Mouse (Mus musculus) duodenum, adult 2 months (tissue): ENCODE measurements around the gene Igsf8. TPM values are rescaled to one million over a fixed set of nuclear protein-coding genes. Genes with fewer than 3 reads are reported as not detected.

ENCODE experiments used
- polyA plus RNA-seq: library from polyadenylated mRNA; depleted of rRNA; stranded (reverse); fragments of >200 nt; gene quantifications from 2 replicates; pipeline ENCODE4 v1.2.3, GENCODE M21; 2012; ENCODE audit warnings: low replicate concordance; rRNA removed

Gene Igsf8
- polyA plus RNA-seq, result 78.0 and 78.8 TPM in 2 replicates

GRCm38 (mm10) chr1:172261477-172262078 is at the start of gene Igsf8:
Igsf8 (plus strand) TSS chr1:172261641.

DNA sequence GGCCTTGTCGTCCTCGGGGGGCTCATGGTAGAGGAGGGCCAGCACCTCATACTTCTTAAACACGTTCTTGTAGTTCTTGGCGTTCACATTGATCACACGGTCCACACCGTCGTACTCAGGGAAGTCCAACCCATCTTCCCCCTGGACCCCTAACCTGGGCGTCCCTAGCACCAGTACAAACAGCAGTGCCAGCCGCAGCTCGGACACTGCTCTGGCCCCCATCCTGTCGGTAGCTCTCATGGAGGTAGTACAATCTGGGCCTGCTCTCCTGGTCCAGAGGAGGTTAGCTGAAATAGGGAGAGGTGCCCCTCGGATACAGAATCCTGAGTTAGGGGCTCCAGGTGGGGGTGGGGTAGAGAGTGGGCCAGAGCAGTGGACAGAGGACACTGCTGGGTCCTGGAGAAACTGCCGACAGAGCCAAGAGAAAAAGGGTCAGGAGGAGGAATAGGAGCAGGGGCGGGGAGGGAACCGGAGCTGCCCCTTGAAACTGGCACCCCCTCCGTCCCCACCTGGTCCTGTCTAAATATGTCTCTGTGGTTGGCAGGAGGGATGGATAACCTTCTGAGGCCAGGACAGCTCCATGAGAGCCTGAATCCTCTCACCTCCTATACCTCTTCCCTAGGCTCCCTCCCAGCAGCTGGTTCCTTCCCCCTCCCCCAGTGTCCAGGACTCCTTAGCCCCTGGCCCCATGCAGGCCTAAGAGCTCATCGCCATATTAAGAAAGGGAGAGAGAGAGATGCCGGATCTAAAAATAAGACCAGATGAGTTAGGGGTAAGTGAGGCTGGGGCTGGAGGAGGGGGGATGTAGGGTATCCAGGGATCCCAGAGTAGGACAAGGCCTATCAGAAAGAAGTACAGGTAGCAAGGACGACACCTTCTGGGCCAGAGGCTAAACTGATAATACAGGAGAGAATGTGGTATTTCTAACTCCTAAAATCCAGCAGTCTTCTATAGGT is 41.7 kb upstream of the Igsf8 start, which contains the start of gene Casq1:
Gene Casq1 (minus strand): TSS at position 418 of the 956 bp plus-strand sequence.

DNA sequence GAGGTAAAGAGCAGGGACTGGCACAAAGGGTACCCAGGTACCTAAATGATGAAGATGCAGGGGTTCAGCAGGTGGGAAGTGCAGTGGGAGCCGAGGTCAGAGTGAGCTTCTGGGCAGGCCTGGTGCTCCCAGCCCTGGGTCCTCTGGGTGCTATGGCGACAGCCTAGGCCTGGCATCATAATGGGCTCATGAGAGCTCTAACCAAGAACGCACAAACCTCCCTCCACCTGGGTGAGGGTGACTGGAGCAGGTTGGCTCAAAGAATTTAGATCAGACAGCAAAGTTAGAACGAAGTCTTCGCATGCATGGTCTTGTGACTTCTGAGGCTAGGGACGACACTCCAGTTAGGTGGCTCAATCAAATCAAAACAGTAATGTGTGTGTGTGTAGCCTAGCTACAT is 3.1 kb upstream of the Igsf8 start, which contains the start of gene Atp1a4:
Gene Atp1a4 (minus strand): TSS at position 101 of the 400 bp plus-strand sequence.

DNA sequence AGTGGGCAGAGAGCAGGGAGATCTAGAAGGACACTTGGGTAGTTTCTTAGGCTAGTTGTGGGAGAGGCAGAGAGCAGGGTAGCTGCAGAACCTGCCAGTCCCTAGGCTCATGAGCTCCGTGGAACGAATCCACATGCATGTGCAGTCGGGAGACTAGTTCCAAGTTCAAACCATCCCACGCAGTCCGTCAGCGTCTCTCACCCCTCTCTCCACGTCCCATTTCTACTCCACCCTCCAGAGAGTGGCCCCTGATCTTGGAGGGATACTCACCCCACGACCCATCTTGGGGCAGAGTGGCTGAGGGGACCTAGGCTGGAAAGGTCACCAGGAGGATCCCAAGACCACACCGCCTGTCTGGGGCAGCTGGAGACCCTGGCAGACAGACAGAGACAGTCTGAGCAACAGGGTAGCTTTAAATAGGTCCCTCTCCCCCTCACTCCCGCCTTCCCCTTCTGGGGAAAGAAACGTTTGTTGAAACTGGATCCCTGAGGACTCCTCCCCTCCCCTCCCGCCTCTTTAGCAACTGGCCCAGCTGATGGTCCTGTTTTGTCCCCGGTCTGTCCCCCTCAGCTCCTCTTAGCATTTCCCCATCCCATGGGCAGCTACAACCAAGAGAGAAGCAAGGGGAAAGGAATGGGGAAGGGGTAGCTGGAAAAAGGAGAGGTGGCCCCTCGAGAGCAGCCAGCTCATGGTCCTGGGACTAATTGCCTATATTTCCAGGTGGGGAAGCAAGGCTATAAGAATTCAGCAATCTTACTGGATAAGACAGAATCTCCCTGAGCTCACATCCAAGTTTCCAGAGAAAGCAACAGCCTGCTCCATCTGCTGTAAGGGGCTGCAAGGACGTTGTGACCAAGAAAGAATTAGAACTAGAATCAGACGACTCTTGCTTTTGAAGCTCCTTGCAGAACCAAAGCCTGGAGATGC is 36.4 kb downstream of the Igsf8 start, which contains the start of gene Atp1a2:
Gene Atp1a2 (minus strand): TSS at position 454 of the 927 bp plus-strand sequence.

DNA sequence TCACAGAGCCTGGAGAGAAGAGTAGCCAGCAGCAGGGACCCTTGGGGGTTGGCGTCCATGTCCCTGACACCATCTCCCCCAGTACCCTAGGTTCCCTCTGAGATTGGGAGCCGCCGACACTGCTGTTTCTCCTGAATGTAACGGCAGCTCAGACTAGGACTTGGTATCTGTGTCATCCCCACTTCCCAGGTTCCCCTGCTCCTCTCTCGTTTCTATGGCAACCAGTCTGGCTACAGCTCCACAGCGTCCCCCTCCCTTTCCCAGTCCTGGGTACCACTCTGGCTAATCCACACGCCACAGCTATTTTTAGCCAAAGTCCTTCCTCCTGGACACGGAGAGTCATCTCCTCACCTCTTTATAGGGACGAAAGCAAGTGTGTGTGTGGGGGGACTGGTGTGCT is 67.7 kb downstream of the Igsf8 start, which contains the start of gene Kcnj9:
Gene Kcnj9 (minus strand): TSS at position 188 of the 400 bp plus-strand sequence.

GRCm38 (mm10) chr1:172340729-172341321 is 79.4 kb downstream of the Igsf8 start, which contains the start of gene Kcnj10:
Kcnj10 (plus strand) TSS chr1:172341210.

Other genes with a start within 250 kb of the Igsf8 start
- gene Vangl2, start 233.2 kb upstream of the Igsf8 start, polyA plus RNA-seq, result 1.4 and 1.9 TPM in 2 replicates
- 0.12 and 0.34 TPM in 2 replicates for gene Nhlh1, start 204.1 kb upstream of the Igsf8 start, polyA plus RNA-seq
- gene Copa, start 179.1 kb upstream of the Igsf8 start, polyA plus RNA-seq, result 23.1 and 31.4 TPM in 2 replicates
- gene Ncstn, start 178.8 kb upstream of the Igsf8 start, polyA plus RNA-seq, result 57.8 and 94.6 TPM in 2 replicates
- 85.1 and 98.8 TPM in 2 replicates for gene Pex19, start 134.9 kb upstream of the Igsf8 start, polyA plus RNA-seq
- 18.4 and 23.4 TPM in 2 replicates for gene Dcaf8, start 113.6 kb upstream of the Igsf8 start, polyA plus RNA-seq
- 7.5 and 11.5 TPM in 2 replicates for gene Pea15a, start 54.8 kb upstream of the Igsf8 start, polyA plus RNA-seq
- gene Casq1, start 41.8 kb upstream of the Igsf8 start, polyA plus RNA-seq, result 0.51 and 0.56 TPM in 2 replicates
- not detected in 2 replicates for gene Atp1a4, start 3.2 kb upstream of the Igsf8 start, polyA plus RNA-seq
- gene Atp1a2, start 36.4 kb downstream of the Igsf8 start, polyA plus RNA-seq, result 4.8 and 5.0 TPM in 2 replicates
- 0.14 and 0.58 TPM in 2 replicates for gene Kcnj9, start 67.7 kb downstream of the Igsf8 start, polyA plus RNA-seq
- gene Kcnj10, start 79.6 kb downstream of the Igsf8 start, polyA plus RNA-seq, result 0.34 and 0.49 TPM in 2 replicates
- 4.4 and 5.2 TPM in 2 replicates for gene Pigm, start 114.9 kb downstream of the Igsf8 start, polyA plus RNA-seq
- gene Slamf9, start 213.7 kb downstream of the Igsf8 start, polyA plus RNA-seq, result 1.3 and 1.7 TPM in 2 replicates
- gene Igsf9, start 220.1 kb downstream of the Igsf8 start, polyA plus RNA-seq, result 281 and 431 TPM in 2 replicates
- 313 and 341 TPM in 2 replicates for gene Tagln2, start 238.4 kb downstream of the Igsf8 start, polyA plus RNA-seq